Mouse (Mus musculus): ENCODE data around the gene Gm17455. TPM values are rescaled to one million over a fixed set of nuclear protein-coding genes. Genes with fewer than 3 reads are reported as not detected.

The Gm17455 gene
- polyA plus RNA-seq, 1 experiment from 2014 or later: 7.6 TPM

GRCm38 (mm10) chr10:60370098-60370497 lies 29.4 kb upstream of the Gm17455 start:
- DNase-seq (no peak), ATAC-seq (ENCODE audit: low FRiP score, low TSS enrichment) (no peak)
- Histone ChIP-seq H3K9ac (replicated peaks; ENCODE audit: low read length) (no peak overlapping the region), H3K36me3 (ENCODE audit: control insufficient read depth, insufficient read depth, low read length) (no peaks in the 10 kb centered on the region), H3K4me2 (ENCODE audit: low read length) (no peak overlapping the region), H3K27me3 (ENCODE audit: control insufficient read depth, insufficient read depth, low read length) (no peaks in the 10 kb centered on the region), H3K4me1 (ENCODE audit: control insufficient read depth, insufficient read depth, low read length) (no peaks in the 10 kb centered on the region), H3K4me3 (replicated peaks; ENCODE audit: low read depth, low read length) (no peak overlapping the region), H3K27ac (replicated peaks; ENCODE audit: low read depth, low read length) (no peak overlapping the region), H3K9me3 (ENCODE audit: control insufficient read depth, low read length) (no peaks in the 10 kb centered on the region)
- WGBS: 53% methylated on average over 2 of the region's 2 CpGs

- no peak for ATAC-seq (ENCODE audit: low FRiP score, low TSS enrichment)
These were observed 28.9 kb upstream of the Gm17455 start for GRCm38 (mm10) chr10:60370601-60371061.

GRCm38 (mm10) chr10:60371596-60372386 lies 27.7 kb upstream of the Gm17455 start:
- Histone ChIP-seq H3K4me3 (replicated peaks; ENCODE audit: low read depth, low read length) (no peak overlapping the region), H3K27ac (replicated peaks; ENCODE audit: low read depth, low read length) (no peak overlapping the region), H3K9ac (replicated peaks; ENCODE audit: low read length) (no peak overlapping the region), H3K4me1 (ENCODE audit: control insufficient read depth, insufficient read depth, low read length) (no peaks in the 10 kb centered on the region), H3K36me3 (ENCODE audit: control insufficient read depth, insufficient read depth, low read length) (no peaks in the 10 kb centered on the region), H3K4me2 (ENCODE audit: low read length) (no peak overlapping the region), H3K9me3 (ENCODE audit: control insufficient read depth, low read length) (no peaks in the 10 kb centered on the region), H3K27me3 (ENCODE audit: control insufficient read depth, insufficient read depth, low read length) (no peaks in the 10 kb centered on the region)
- DNase-seq (no peak), ATAC-seq (ENCODE audit: low FRiP score, low TSS enrichment) (no peak)
- 79% methylated on average over 5 of the region's 5 CpGs for WGBS

More at GRCm38 (mm10) chr10:60370601-60371061, 28.9 kb upstream of the Gm17455 start:
- Histone ChIP-seq H3K9ac (replicated peaks; ENCODE audit: low read length) (no peak overlapping the region), H3K4me1 (ENCODE audit: control insufficient read depth, insufficient read depth, low read length) (no peaks in the 10 kb centered on the region), H3K27me3 (ENCODE audit: control insufficient read depth, insufficient read depth, low read length) (no peaks in the 10 kb centered on the region), H3K4me3 (replicated peaks; ENCODE audit: low read depth, low read length) (no peak overlapping the region), H3K4me2 (ENCODE audit: low read length) (no peak overlapping the region), H3K9me3 (ENCODE audit: control insufficient read depth, low read length) (no peaks in the 10 kb centered on the region), H3K36me3 (ENCODE audit: control insufficient read depth, insufficient read depth, low read length) (no peaks in the 10 kb centered on the region), H3K27ac (replicated peaks; ENCODE audit: low read depth, low read length) (no peak overlapping the region)
- no peak for DNase-seq
- 82% methylated on average over 5 of the region's 5 CpGs for WGBS

GRCm38 (mm10) chr10:60373543-60373936 lies 26.0 kb upstream of the Gm17455 start:
- H3K4me2 ChIP-seq (ENCODE audit: low read length): no peak overlapping the region
- DNase-seq (no peak), ATAC-seq (ENCODE audit: low FRiP score, low TSS enrichment) (no peak)
- 80% methylated on average over 6 of the region's 6 CpGs for WGBS
- H3K4me1 ChIP-seq (ENCODE audit: control insufficient read depth, insufficient read depth, low read length): no peaks in the 10 kb centered on the region
- no peak overlapping the region for H3K9ac ChIP-seq (replicated peaks; ENCODE audit: low read length)
- H3K4me3 ChIP-seq (replicated peaks; ENCODE audit: low read depth, low read length): no peak overlapping the region
- H3K27me3 ChIP-seq (ENCODE audit: control insufficient read depth, insufficient read depth, low read length): no peaks in the 10 kb centered on the region
- H3K36me3 ChIP-seq (ENCODE audit: control insufficient read depth, insufficient read depth, low read length): no peaks in the 10 kb centered on the region
- H3K9me3 ChIP-seq (ENCODE audit: control insufficient read depth, low read length): no peaks in the 10 kb centered on the region
- H3K27ac ChIP-seq (replicated peaks; ENCODE audit: low read depth, low read length): no peak overlapping the region

- Histone ChIP-seq H3K27me3 (ENCODE audit: control insufficient read depth, insufficient read depth, low read length) (no peaks in the 10 kb centered on the region), H3K9ac (replicated peaks; ENCODE audit: low read length) (no peak overlapping the region), H3K36me3 (ENCODE audit: control insufficient read depth, insufficient read depth, low read length) (no peaks in the 10 kb centered on the region), H3K4me3 (replicated peaks; ENCODE audit: low read depth, low read length) (no peak overlapping the region), H3K9me3 (ENCODE audit: control insufficient read depth, low read length) (no peaks in the 10 kb centered on the region), H3K27ac (replicated peaks; ENCODE audit: low read depth, low read length) (no peak overlapping the region), H3K4me2 (ENCODE audit: low read length) (no peak overlapping the region), H3K4me1 (ENCODE audit: control insufficient read depth, insufficient read depth, low read length) (no peaks in the 10 kb centered on the region)
- ATAC-seq (ENCODE audit: low FRiP score, low TSS enrichment) (no peak), DNase-seq (no peak)
- 66% methylated on average over 8 of the region's 8 CpGs for WGBS
These were observed 25.5 kb upstream of the Gm17455 start for GRCm38 (mm10) chr10:60373937-60374578.

- H3K4me1 ChIP-seq (ENCODE audit: control insufficient read depth, insufficient read depth, low read length): no peaks in the 10 kb centered on the region
- WGBS: 93% methylated on average over 16 of the region's 16 CpGs
- ATAC-seq (ENCODE audit: low FRiP score, low TSS enrichment) (no peak), DNase-seq (no peak)
- H3K4me3 ChIP-seq (replicated peaks; ENCODE audit: low read depth, low read length): no peak overlapping the region
- H3K4me2 ChIP-seq (ENCODE audit: low read length): no peak overlapping the region
- no peaks in the 10 kb centered on the region for H3K9me3 ChIP-seq (ENCODE audit: control insufficient read depth, low read length)
- no peak overlapping the region for H3K27ac ChIP-seq (replicated peaks; ENCODE audit: low read depth, low read length)
- H3K36me3 ChIP-seq (ENCODE audit: control insufficient read depth, insufficient read depth, low read length): no peaks in the 10 kb centered on the region
- H3K27me3 ChIP-seq (ENCODE audit: control insufficient read depth, insufficient read depth, low read length): no peaks in the 10 kb centered on the region
- no peak overlapping the region for H3K9ac ChIP-seq (replicated peaks; ENCODE audit: low read length)
These were observed 22.8 kb upstream of the Gm17455 start for GRCm38 (mm10) chr10:60376704-60377103.

GRCm38 (mm10) chr10:60379419-60379957 lies 20.0 kb upstream of the Gm17455 start:
- 80% methylated on average over 9 of the region's 9 CpGs for WGBS
- no peak for ATAC-seq (ENCODE audit: low FRiP score, low TSS enrichment)
- Histone ChIP-seq H3K36me3 (ENCODE audit: control insufficient read depth, insufficient read depth, low read length) (no peaks in the 10 kb centered on the region), H3K4me3 (replicated peaks; ENCODE audit: low read depth, low read length) (no peak overlapping the region), H3K27me3 (ENCODE audit: control insufficient read depth, insufficient read depth, low read length) (no peaks in the 10 kb centered on the region), H3K9me3 (ENCODE audit: control insufficient read depth, low read length) (no peaks in the 10 kb centered on the region), H3K27ac (replicated peaks; ENCODE audit: low read depth, low read length) (no peak overlapping the region), H3K9ac (replicated peaks; ENCODE audit: low read length) (no peak overlapping the region; the same call in 1 of the 2 replicates), H3K4me1 (ENCODE audit: control insufficient read depth, insufficient read depth, low read length) (no peaks in the 10 kb centered on the region), H3K4me2 (ENCODE audit: low read length) (no peak overlapping the region)
- no peak for DNase-seq

GRCm38 (mm10) chr10:60380229-60380628 lies 19.3 kb upstream of the Gm17455 start:
- no peak overlapping the region for H3K4me2 ChIP-seq (ENCODE audit: low read length)
- no peak for DNase-seq
- H3K27me3 ChIP-seq (ENCODE audit: control insufficient read depth, insufficient read depth, low read length): no peaks in the 10 kb centered on the region
- 78% methylated on average over 3 of the region's 3 CpGs for WGBS
- H3K9me3 ChIP-seq (ENCODE audit: control insufficient read depth, low read length): no peaks in the 10 kb centered on the region
- H3K27ac ChIP-seq (replicated peaks; ENCODE audit: low read depth, low read length): no peak overlapping the region
- no peaks in the 10 kb centered on the region for H3K36me3 ChIP-seq (ENCODE audit: control insufficient read depth, insufficient read depth, low read length)
- no peak for ATAC-seq (ENCODE audit: low FRiP score, low TSS enrichment)
- H3K4me1 ChIP-seq (ENCODE audit: control insufficient read depth, insufficient read depth, low read length): no peaks in the 10 kb centered on the region
- no peak overlapping the region for H3K9ac ChIP-seq (replicated peaks; ENCODE audit: low read length)
- H3K4me3 ChIP-seq (replicated peaks; ENCODE audit: low read depth, low read length): no peak overlapping the region

Data from midbrain, embryonic 14.5 days (tissue).